Mouse (Mus musculus): ENCODE results near the gene Fam126a. TPM values are rescaled to one million over a fixed set of nuclear protein-coding genes. Genes with fewer than 3 reads are reported as not detected.
"Not testable (repeated sequence)": the region's sequence is repeated elsewhere in the genome, so short reads cannot be mapped to it uniquely, and the experiment has no call there.

The Fam126a gene
- total RNA-seq, 2 experiments from 2014 or later = 15.4 to 16.6 TPM

DNA sequence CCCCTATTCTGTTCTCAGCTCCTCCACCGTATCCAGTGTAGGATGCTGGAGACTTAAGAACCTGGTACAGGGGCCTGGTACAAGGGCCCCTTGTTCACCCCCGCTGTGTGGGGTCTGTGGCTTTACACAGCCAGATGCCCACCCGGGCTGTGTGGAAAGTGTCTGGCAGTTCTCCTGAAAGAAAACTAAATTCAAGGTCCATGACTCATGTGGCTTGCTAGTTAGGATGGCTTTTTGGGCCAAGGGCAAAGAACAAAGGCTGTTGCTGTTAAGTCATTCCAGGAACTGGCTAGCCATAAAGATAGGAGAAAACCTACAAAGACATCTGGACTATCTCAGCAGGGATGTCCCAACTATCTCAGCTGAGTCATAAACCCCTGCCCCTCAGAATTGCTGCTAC, 121.2 kb downstream of the Fam126a start:
- DNase-seq (ENCODE audit: low spot score in 2 of 2) = no peak

GRCm38 (mm10) chr5:23908486-23909090, 121.9 kb downstream of the Fam126a start:
- DNase-seq (ENCODE audit: low spot score in 2 of 2) = no peak

- DNase-seq (ENCODE audit: low spot score in 2 of 2) = no peak
Measured at GRCm38 (mm10) chr5:23902221-23902620, 128.3 kb downstream of the Fam126a start.

DNA sequence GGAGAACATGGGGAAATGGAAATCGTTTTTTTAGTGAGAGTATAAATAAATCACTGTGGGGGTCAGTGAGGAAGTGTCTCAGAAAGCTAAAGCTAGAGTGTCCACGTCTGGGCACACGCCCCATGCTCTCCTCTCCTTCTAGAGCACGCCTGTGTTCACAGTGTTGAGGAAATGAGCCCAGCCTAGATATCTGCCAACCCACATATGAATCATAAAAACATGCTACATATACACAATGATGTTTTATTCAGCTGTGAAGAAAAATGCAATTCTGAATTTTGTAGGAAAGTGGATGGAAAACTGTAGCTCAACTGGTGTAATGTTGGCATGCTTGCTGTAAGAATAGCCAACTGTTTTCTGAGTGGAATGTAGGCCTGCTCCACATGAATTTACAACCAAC, 130.3 kb downstream of the Fam126a start:
- DNase-seq (ENCODE audit: low spot score in 2 of 2) = no peak

DNA sequence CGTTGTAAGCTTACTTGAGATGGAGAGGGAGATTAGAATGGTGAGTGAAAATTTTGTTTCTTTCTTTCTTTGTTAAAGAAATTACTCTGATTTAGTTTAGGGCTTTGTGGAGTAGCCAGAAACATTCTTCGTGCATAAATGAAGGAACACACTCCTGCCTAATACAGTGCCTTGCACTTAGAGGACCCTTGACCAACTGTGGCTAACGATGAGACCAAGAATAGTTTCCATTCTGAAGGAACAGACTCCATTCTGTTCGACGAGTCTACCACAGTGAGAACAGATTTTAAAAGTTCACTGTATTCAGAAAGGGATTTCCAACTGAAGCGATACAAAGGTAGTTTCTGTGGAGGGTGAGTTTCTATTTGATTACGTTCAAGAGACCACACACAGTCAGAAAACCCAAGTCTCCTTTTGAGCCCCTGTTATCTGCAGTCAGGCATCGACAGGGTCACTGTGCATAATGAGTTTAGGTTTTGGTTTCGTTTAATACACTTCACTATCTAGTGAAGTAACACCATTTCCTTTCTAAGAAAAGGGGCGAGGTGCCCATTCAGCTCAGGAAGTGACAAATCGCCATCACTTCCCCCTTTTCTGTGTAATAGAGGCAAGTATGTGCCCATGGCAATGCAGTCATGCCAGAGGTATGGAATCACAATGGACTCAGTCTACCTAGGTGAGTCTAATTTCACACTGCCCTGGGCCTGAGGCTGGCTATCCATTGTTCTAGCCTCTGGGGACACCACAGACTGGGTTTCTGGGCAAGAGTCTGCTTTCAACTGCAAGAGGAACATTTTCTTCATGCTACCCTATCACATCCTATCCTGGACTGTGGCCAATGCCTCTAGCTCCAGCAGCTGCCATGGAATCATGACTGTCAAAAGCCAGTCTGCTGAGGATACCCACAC, 136.4 kb downstream of the Fam126a start:
- no peak for DNase-seq (ENCODE audit: low spot score in 2 of 2)

GRCm38 (mm10) chr5:23893156-23893863, 137.2 kb downstream of the Fam126a start:
- DNase-seq (ENCODE audit: low spot score in 2 of 2) = no peak

- DNase-seq (ENCODE audit: low spot score in 2 of 2) = peak; percentile 72 to 88
Measured at GRCm38 (mm10) chr5:23890734-23891133, 139.8 kb downstream of the Fam126a start.

GRCm38 (mm10) chr5:23889461-23889860, 141.0 kb downstream of the Fam126a start:
- no peak for DNase-seq (ENCODE audit: low spot score in 2 of 2)

- no peak for DNase-seq (ENCODE audit: low spot score in 2 of 2)
Measured at GRCm38 (mm10) chr5:23887111-23887510, 143.4 kb downstream of the Fam126a start.

GRCm38 (mm10) chr5:23874457-23874856, 156.0 kb downstream of the Fam126a start:
- DNase-seq (ENCODE audit: low spot score in 2 of 2) = no peak

DNA sequence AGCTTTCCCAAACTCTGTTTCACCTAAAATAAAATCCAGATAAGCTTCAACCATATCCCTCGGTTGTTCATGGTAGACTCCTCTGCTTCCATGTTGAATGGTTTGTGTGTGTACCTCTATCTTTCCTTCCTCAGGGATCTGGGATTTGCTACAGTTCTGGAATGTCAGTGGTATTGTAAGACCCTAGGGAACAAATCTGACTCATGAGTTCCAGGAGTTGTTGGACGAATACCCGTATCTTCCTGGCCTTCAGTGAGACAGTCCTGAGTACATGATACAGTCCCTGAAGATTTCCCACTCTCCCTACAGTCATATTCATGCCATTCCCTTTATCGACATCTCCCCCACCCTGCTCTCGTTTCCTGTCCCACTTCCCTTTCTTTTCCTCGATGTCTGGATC, 157.9 kb downstream of the Fam126a start:
- no peak for DNase-seq (ENCODE audit: low spot score in 2 of 2)

DNA sequence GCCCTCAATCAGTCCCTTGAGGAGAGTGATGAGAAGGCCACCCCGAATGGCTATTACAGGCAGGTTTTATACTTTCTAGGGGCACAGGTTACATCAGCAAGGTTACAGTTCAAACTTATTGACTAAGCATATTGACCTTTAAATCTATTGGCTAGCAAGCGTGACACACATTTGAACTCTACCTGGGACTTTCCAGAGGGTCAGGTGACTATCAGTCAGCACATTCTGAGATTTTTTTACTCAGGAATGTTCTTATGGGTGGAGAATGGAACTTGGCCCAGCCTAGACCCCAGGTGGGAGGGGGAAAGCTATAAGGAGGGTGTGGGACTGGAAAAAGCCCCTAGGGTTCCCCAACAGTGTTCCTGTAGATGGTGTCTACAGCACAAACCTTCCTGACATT, 159.2 kb downstream of the Fam126a start:
- not testable (repeated sequence) for DNase-seq (ENCODE audit: low spot score in 2 of 2)

- DNase-seq (ENCODE audit: low spot score in 2 of 2) = no peak
Measured at GRCm38 (mm10) chr5:23865941-23866340, 164.5 kb downstream of the Fam126a start.

Other genes with a start within 250 kb of the Fam126a start
- gene Pus7, start 247.0 kb downstream of the Fam126a start, total RNA-seq (2021) = 10 to 100 TPM; 11.9 to 15.2 TPM
- 10 to 100 TPM; 20.8 to 23.4 TPM for gene Rint1, start 243.0 kb downstream of the Fam126a start, total RNA-seq (2021)
- gene Tomm7, start 186.5 kb downstream of the Fam126a start, total RNA-seq (2021) = 10 to 100 TPM; 83.1 to 86.2 TPM
- 10 to 100 TPM; 90.7 to 93.2 TPM for gene Klhl7, start 69.9 kb upstream of the Fam126a start, total RNA-seq (2021)
- gene Nupl2, start 134.3 kb upstream of the Fam126a start, total RNA-seq (2021) = 10 to 100 TPM; 10.3 to 12.3 TPM

All from left cerebral cortex, adult 18-20 months (tissue).